Comparison of ENCODE assay signal across 11 mouse cellular contexts in the genomic region with DNA sequence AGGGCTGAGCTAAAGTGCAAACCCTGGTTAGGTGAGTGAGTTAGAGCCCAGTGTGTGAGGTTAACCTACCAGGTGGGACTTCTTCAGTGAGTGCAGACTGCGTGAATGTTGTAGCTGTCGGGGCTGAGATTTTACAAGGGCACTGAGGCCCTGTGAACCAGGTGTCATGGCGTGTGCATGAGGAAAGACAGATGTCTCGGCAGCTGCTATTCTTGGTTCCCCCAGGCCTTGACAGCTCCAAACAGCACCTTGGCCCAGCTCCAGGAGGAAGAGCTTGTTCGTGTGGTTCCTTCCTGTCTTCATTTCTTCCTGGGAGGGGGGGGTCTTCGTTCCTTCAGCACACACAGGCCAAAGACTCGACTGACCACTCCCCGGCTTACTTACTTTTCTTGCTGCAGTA.
DNase-seq lines count a peak whose midpoint lies in the region; ATAC-seq lines count a peak whose summit lies in the region.
"Had no signal": no experiment of that assay in that cellular context is flagged by ENCODE, and none has a peak within 500 bp of the region (broad histone marks: within the 10 kb centered on the region; RNA-seq: fewer than 3 reads in every experiment).

No protein-coding gene starts in this region.

- no peaks in the 10 kb centered on the region for H3K4me1 ChIP-seq in kidney, embryonic 16.5 days (ENCODE audit: insufficient read depth, low read length)
- peaks cover 18% of the 10 kb centered on the region for H3K4me1 ChIP-seq in limb, embryonic 15.5 days

- WGBS in kidney, embryonic 16.5 days: 52% methylated on average over 8 of the region's 8 CpGs
- WGBS in limb, embryonic 15.5 days: 14% methylated on average over 8 of the region's 8 CpGs

- H3K4me3 ChIP-seq in kidney, embryonic 16.5 days (ENCODE audit: low read length): no peak overlapping the region
- no peak overlapping the region for H3K4me3 ChIP-seq in limb, embryonic 15.5 days
- H3K4me3 ChIP-seq: neural tube, embryonic 13.5 days had no signal

- no peak for ATAC-seq in kidney, embryonic 16.5 days (ENCODE audit: low FRiP score, low TSS enrichment)
- peak; percentile 33 for ATAC-seq in granulocyte monocyte progenitor cell, adult 5-6 weeks (replicated peaks; ENCODE audit: poor library complexity, severe bottlenecking)
- peak; percentile 30; the same call in 1 of the 2 replicates for ATAC-seq in limb, embryonic 15.5 days (ENCODE audit: insufficient number of reproducible peaks, low FRiP score, low TSS enrichment, low read depth)
- ATAC-seq: liver, postnatal 0 days had no signal

- peak; percentile 20 for DNase-seq in adrenal gland, postnatal 10 days
- no peak for DNase-seq in adrenal gland, adult 18-20 months (ENCODE audit: low spot score in 2 of 2)
- DNase-seq in kidney, postnatal 4 days: peak; percentile 34 to 45
- no peak for DNase-seq in retina, postnatal 1 day
- DNase-seq in spleen, postnatal 10 days (ENCODE audit: low spot score in 2 of 2): no peak
- DNase-seq: gastrocnemius, postnatal 36 days; liver, postnatal 0 days had no signal

- no peak overlapping the region for H3K27ac ChIP-seq in kidney, embryonic 16.5 days (ENCODE audit: low read length)
- no peak overlapping the region for H3K27ac ChIP-seq in limb, embryonic 15.5 days
- H3K27ac ChIP-seq: neural tube, embryonic 13.5 days had no signal

- H3K27me3 ChIP-seq in kidney, embryonic 16.5 days (ENCODE audit: insufficient read depth, low read length): peaks cover 6% of the 10 kb centered on the region; the same call in 1 of the 2 replicates
- no peaks in the 10 kb centered on the region for H3K27me3 ChIP-seq in limb, embryonic 15.5 days
- H3K27me3 ChIP-seq: neural tube, embryonic 13.5 days had no signal

- no peak overlapping the region for H3K4me2 ChIP-seq in kidney, embryonic 16.5 days (replicated peaks; ENCODE audit: low read depth, low read length)
- no peak overlapping the region for H3K4me2 ChIP-seq in limb, embryonic 15.5 days
- H3K4me2 ChIP-seq: neural tube, embryonic 13.5 days had no signal

- H3K9ac ChIP-seq in kidney, embryonic 16.5 days (replicated peaks; ENCODE audit: low read length): no peak overlapping the region
- H3K9ac ChIP-seq in limb, embryonic 15.5 days: no peak overlapping the region
- H3K9ac ChIP-seq: liver, postnatal 0 days; neural tube, embryonic 13.5 days had no signal

- no peaks in the 10 kb centered on the region for H3K9me3 ChIP-seq in kidney, embryonic 16.5 days (ENCODE audit: low read length)
- H3K9me3 ChIP-seq in limb, embryonic 15.5 days: no peaks in the 10 kb centered on the region
- H3K9me3 ChIP-seq: neural tube, embryonic 13.5 days had no signal

- no peaks in the 10 kb centered on the region for H3K36me3 ChIP-seq in kidney, embryonic 16.5 days (ENCODE audit: insufficient read depth, low read length)
- no peaks in the 10 kb centered on the region for H3K36me3 ChIP-seq in limb, embryonic 15.5 days
- H3K36me3 ChIP-seq: neural tube, embryonic 13.5 days had no signal

Comparison
In these comparisons a context has a peak if more than half of its experiments do, and no peak if none do; other contexts are left out.
1. DNase-seq: peak in adrenal gland, postnatal 10 days (single experiment) and kidney, postnatal 4 days (2 of 2); none in adrenal gland, adult 18-20 months (0 of 2), retina, postnatal 1 day (single experiment) and spleen, postnatal 10 days (0 of 2).